Mouse (Mus musculus): ENCODE measurements around the gene Slc4a3. TPM values are rescaled to one million over a fixed set of nuclear protein-coding genes. Genes with fewer than 3 reads are reported as not detected.

The Slc4a3 gene
- polyA plus RNA-seq, 1 experiment from 2014 or later = 20.8 TPM

DNA sequence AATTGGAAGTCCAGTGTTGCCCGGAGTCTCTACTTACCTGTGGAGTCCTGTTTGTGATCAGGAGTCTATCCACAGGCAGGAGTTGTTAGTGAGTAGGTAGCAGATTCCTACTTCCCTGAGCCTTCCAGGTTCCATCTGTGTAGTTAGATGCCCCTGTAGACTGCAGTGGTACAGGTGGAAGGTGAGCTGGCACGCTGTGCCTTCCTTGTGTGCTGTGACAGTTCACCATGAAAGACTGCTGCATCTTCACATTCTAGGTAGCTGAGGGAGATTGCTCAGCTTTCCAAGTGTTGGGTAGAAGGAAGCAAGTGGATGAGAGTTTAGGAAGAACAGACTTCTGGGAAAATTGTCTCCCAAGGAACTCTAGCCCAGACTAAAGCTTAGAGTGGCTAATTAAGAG lies 18.0 kb downstream of the Slc4a3 start:
- Histone ChIP-seq H3K4me2 (ENCODE audit: low read length) (no peak overlapping the region), H3K4me1 (ENCODE audit: control insufficient read depth in 2 of 2, insufficient read depth in 2 of 2, low read length in 2 of 2) (peaks cover 16 to 37% of the 10 kb centered on the region in 2 experiments), H3K9ac (ENCODE audit: low read length) (no peak overlapping the region), H3K27me3 (ENCODE audit: control insufficient read depth, insufficient read depth, low read length) (peaks cover 3% of the 10 kb centered on the region), H3K27ac (replicated peaks in 1 of 2; ENCODE audit: control insufficient read depth in 1 of 2, insufficient read depth in 1 of 2, low read depth in 2 of 2, low read length in 2 of 2) (no peak overlapping the region), H3K36me3 (ENCODE audit: control insufficient read depth, insufficient read depth, low read length) (no peaks in the 10 kb centered on the region), H3K4me3 (ENCODE audit: control insufficient read depth in 1 of 2, insufficient read depth in 1 of 2, low read depth in 1 of 2, low read length in 2 of 2) (no peak overlapping the region), H3K9me3 (ENCODE audit: control insufficient read depth, low read length) (peaks cover 6% of the 10 kb centered on the region; the same call in 1 of the 2 replicates)
- no peak for ATAC-seq (ENCODE audit: insufficient number of reproducible peaks, insufficient read depth, low FRiP score, low read depth)
- 92% methylated on average over 2 of the region's 2 CpGs for WGBS

DNA sequence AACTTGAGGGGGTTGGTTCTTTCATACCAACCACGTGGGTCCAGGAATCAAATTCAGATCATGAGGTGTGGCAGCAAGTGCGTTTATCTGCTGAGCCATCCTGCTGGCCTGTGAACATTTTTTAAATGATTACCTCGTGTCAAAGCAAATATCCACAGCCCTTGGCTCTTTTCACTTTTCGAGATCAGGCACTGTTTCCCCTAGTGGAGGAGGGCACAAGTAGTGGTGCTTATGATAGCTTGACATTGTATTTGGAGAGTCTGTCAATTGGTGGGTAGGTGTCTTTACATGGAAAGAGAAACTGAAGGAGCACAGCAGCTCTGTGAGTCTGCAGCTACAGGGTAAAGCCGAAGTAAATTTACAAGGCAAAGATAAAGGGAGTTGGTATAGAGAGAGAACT lies 18.9 kb downstream of the Slc4a3 start:
- H3K27ac ChIP-seq (replicated peaks in 1 of 2; ENCODE audit: control insufficient read depth in 1 of 2, insufficient read depth in 1 of 2, low read depth in 2 of 2, low read length in 2 of 2) = peak overlapping the region in 1 of 2 experiments; percentile 27; a peak in 1 of 4 replicates
- WGBS = 47% methylated on average over 5 of the region's 5 CpGs
- ATAC-seq (ENCODE audit: insufficient number of reproducible peaks, insufficient read depth, low FRiP score, low read depth) = no peak

GRCm38 (mm10) chr1:75565616-75566015 lies 19.6 kb downstream of the Slc4a3 start:
- Histone ChIP-seq H3K9ac (ENCODE audit: low read length) (no peak overlapping the region), H3K36me3 (ENCODE audit: control insufficient read depth, insufficient read depth, low read length) (no peaks in the 10 kb centered on the region), H3K4me2 (ENCODE audit: low read length) (0 out of 2 replicates have a peak overlapping the region, but pooled peaks have one; percentile 8), H3K27ac (replicated peaks in 1 of 2; ENCODE audit: control insufficient read depth in 1 of 2, insufficient read depth in 1 of 2, low read depth in 2 of 2, low read length in 2 of 2) (peak overlapping the region; percentile 52 to 67; a peak in 3 of 4 replicates), H3K9me3 (ENCODE audit: control insufficient read depth, low read length) (peaks cover 6% of the 10 kb centered on the region; the same call in 1 of the 2 replicates), H3K27me3 (ENCODE audit: control insufficient read depth, insufficient read depth, low read length) (no peaks in the 10 kb centered on the region; the same call in none of the 2 replicates), H3K4me3 (ENCODE audit: control insufficient read depth in 1 of 2, insufficient read depth in 1 of 2, low read depth in 1 of 2, low read length in 2 of 2) (no peak overlapping the region), H3K4me1 (ENCODE audit: control insufficient read depth in 2 of 2, insufficient read depth in 2 of 2, low read length in 2 of 2) (peaks cover 17 to 31% of the 10 kb centered on the region in 2 experiments)
- ATAC-seq (ENCODE audit: insufficient number of reproducible peaks, insufficient read depth, low FRiP score, low read depth) = no peak
- whole genome bisulfite sequencing = 42% methylated on average over 9 of the region's 9 CpGs

More for the DNA sequence above, 18.9 kb downstream of the Slc4a3 start:
- Histone ChIP-seq H3K27me3 (ENCODE audit: control insufficient read depth, insufficient read depth, low read length) (peaks cover 3% of the 10 kb centered on the region), H3K9ac (ENCODE audit: low read length) (no peak overlapping the region), H3K9me3 (ENCODE audit: control insufficient read depth, low read length) (peaks cover 6% of the 10 kb centered on the region; the same call in 1 of the 2 replicates), H3K36me3 (ENCODE audit: control insufficient read depth, insufficient read depth, low read length) (no peaks in the 10 kb centered on the region), H3K4me2 (ENCODE audit: low read length) (no peak overlapping the region), H3K4me3 (ENCODE audit: control insufficient read depth in 1 of 2, insufficient read depth in 1 of 2, low read depth in 1 of 2, low read length in 2 of 2) (no peak overlapping the region), H3K4me1 (ENCODE audit: control insufficient read depth in 2 of 2, insufficient read depth in 2 of 2, low read length in 2 of 2) (peaks cover 13 to 32% of the 10 kb centered on the region in 2 experiments)

DNA sequence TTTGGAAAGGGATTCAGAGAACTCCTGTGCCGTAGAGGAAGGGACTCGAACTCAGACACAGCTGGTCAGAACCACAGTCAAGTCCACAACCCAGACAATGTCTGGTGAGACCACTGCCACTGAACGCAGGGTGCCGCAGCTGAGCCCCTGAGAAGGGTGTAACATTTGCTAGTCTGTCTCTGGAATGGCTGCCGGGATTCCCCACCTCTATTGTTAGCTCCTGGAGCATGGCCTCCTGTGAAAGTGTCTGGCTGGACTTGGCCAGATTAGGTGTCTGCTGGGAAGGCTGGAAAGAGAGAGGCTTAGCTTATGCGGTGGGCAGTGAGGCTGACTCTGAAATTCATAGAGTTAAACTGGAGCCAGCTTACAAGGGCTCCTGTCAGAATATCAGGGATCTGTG lies 24.3 kb downstream of the Slc4a3 start:
- Histone ChIP-seq H3K36me3 (ENCODE audit: control insufficient read depth, insufficient read depth, low read length) (no peaks in the 10 kb centered on the region), H3K9me3 (ENCODE audit: control insufficient read depth, low read length) (no peaks in the 10 kb centered on the region), H3K27ac (replicated peaks in 1 of 2; ENCODE audit: control insufficient read depth in 1 of 2, insufficient read depth in 1 of 2, low read depth in 2 of 2, low read length in 2 of 2) (peak overlapping the region; percentile 79 to 82), H3K4me2 (ENCODE audit: low read length) (no peak overlapping the region), H3K4me1 (ENCODE audit: control insufficient read depth in 2 of 2, insufficient read depth in 2 of 2, low read length in 2 of 2) (peaks cover 19 to 24% of the 10 kb centered on the region in 2 experiments), H3K4me3 (ENCODE audit: control insufficient read depth in 1 of 2, insufficient read depth in 1 of 2, low read depth in 1 of 2, low read length in 2 of 2) (no peak overlapping the region), H3K27me3 (ENCODE audit: control insufficient read depth, insufficient read depth, low read length) (no peaks in the 10 kb centered on the region), H3K9ac (ENCODE audit: low read length) (no peak overlapping the region)
- no peak for ATAC-seq (ENCODE audit: insufficient number of reproducible peaks, insufficient read depth, low FRiP score, low read depth)
- WGBS = 41% methylated on average over 6 of the region's 6 CpGs

DNA sequence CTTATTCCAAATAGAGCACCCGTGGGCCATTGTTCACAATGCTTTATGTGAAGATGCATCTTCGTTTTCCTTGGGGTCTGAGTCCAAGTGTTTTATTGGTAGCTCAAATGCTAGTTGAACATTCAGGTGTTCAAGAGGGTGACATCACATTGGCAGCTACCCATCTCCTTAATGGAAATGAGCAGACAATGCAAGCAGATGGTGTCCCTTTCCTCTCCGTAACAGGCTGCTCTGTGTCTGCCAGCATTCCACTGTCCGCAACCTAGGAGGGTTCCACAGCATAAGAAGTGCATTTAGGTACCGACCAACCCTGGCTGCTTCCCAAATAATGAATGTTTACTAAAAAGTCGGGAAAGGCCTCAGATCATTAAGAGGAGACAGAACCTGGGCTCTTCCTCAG lies 26.7 kb downstream of the Slc4a3 start:
- no peaks in the 10 kb centered on the region for H3K27me3 ChIP-seq (ENCODE audit: control insufficient read depth, insufficient read depth, low read length)
- H3K4me1 ChIP-seq (ENCODE audit: control insufficient read depth in 2 of 2, insufficient read depth in 2 of 2, low read length in 2 of 2) = peaks cover 14 to 16% of the 10 kb centered on the region in 2 experiments
- no peak overlapping the region for H3K4me2 ChIP-seq (ENCODE audit: low read length)
- no peaks in the 10 kb centered on the region for H3K36me3 ChIP-seq (ENCODE audit: control insufficient read depth, insufficient read depth, low read length)
- WGBS = 83% methylated on average over 6 of the region's 6 CpGs
- ATAC-seq (ENCODE audit: insufficient number of reproducible peaks, insufficient read depth, low FRiP score, low read depth) = no peak
- no peak overlapping the region for H3K27ac ChIP-seq (replicated peaks in 1 of 2; ENCODE audit: control insufficient read depth in 1 of 2, insufficient read depth in 1 of 2, low read depth in 2 of 2, low read length in 2 of 2)
- no peak overlapping the region for H3K4me3 ChIP-seq (ENCODE audit: control insufficient read depth in 1 of 2, insufficient read depth in 1 of 2, low read depth in 1 of 2, low read length in 2 of 2)
- H3K9me3 ChIP-seq (ENCODE audit: control insufficient read depth, low read length) = no peaks in the 10 kb centered on the region
- H3K9ac ChIP-seq (ENCODE audit: low read length) = no peak overlapping the region

DNA sequence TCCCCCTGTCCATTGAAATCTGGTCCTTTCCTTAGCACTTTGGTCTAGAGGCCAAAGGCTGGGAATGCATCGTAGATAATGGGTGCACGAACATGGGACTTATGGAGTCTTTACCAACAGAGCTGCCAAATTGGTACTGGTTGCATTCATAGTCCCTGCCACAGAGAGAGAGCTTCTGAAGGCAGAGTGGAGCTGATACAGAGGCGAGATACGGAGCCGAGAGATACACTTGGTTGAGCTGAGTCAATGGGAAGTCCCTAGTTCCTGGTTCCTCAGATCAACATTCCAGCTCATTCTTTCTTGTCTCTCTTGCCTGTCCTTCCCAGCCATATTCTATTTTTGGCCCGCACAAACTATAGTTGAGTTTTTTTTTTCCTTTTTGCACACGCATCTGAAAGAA lies 27.6 kb downstream of the Slc4a3 start:
- Histone ChIP-seq H3K4me2 (ENCODE audit: low read length) (no peak overlapping the region), H3K9ac (ENCODE audit: low read length) (no peak overlapping the region), H3K27me3 (ENCODE audit: control insufficient read depth, insufficient read depth, low read length) (no peaks in the 10 kb centered on the region), H3K4me1 (ENCODE audit: control insufficient read depth in 2 of 2, insufficient read depth in 2 of 2, low read length in 2 of 2) (peaks cover 14 to 16% of the 10 kb centered on the region in 2 experiments), H3K36me3 (ENCODE audit: control insufficient read depth, insufficient read depth, low read length) (no peaks in the 10 kb centered on the region), H3K9me3 (ENCODE audit: control insufficient read depth, low read length) (no peaks in the 10 kb centered on the region), H3K27ac (replicated peaks in 1 of 2; ENCODE audit: control insufficient read depth in 1 of 2, insufficient read depth in 1 of 2, low read depth in 2 of 2, low read length in 2 of 2) (no peak overlapping the region), H3K4me3 (ENCODE audit: control insufficient read depth in 1 of 2, insufficient read depth in 1 of 2, low read depth in 1 of 2, low read length in 2 of 2) (no peak overlapping the region)
- WGBS = 34% methylated on average over 7 of the region's 7 CpGs
- no peak for ATAC-seq (ENCODE audit: insufficient number of reproducible peaks, insufficient read depth, low FRiP score, low read depth)

DNA sequence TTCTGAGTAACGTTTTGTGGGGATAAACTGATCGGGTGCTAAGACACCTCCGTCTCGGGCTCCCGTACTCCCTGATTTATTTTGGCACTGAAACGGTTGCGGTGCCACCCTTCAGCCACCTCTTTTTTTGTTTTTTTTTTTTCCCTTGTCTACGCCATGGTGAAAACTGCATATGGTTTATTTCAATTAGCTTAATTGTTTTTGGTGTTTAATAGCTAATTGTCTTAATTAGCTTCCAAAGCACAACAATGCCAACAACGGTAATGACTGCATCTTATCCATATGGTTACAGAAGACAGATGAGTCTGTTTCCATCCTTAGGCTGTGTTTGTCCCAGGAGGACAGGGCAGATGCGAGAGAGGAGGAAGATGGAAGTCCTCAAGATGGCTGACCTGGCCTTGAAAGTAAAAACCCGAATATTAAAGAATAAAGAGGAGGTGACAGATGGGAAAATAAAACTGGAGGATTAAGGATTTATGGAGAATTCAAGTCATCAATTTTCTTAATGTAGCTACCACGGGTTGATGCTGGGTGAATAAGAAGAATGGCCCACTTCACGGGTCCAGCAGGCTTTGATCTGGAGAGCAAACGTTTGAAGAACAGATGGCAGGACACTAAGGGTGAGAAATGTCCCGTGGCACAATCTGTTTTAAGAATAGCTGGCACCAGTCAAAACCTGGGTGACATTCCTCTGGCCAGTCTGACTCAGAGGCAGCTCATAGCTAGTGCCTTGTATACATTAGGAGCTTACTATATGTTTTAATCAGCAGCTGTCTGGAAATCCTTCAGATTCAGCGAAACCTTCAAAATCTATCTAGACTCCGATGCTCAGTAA lies 28.6 kb downstream of the Slc4a3 start:
- no peak overlapping the region for H3K4me2 ChIP-seq (ENCODE audit: low read length)
- ATAC-seq (ENCODE audit: insufficient number of reproducible peaks, insufficient read depth, low FRiP score, low read depth) = no peak
- H3K9ac ChIP-seq (ENCODE audit: low read length) = no peak overlapping the region
- peaks cover 14 to 16% of the 10 kb centered on the region in 2 experiments for H3K4me1 ChIP-seq (ENCODE audit: control insufficient read depth in 2 of 2, insufficient read depth in 2 of 2, low read length in 2 of 2)
- WGBS = 77% methylated on average over 17 of the region's 17 CpGs
- no peaks in the 10 kb centered on the region for H3K36me3 ChIP-seq (ENCODE audit: control insufficient read depth, insufficient read depth, low read length)
- H3K27me3 ChIP-seq (ENCODE audit: control insufficient read depth, insufficient read depth, low read length) = no peaks in the 10 kb centered on the region
- H3K4me3 ChIP-seq (ENCODE audit: control insufficient read depth in 1 of 2, insufficient read depth in 1 of 2, low read depth in 1 of 2, low read length in 2 of 2) = no peak overlapping the region
- H3K9me3 ChIP-seq (ENCODE audit: control insufficient read depth, low read length) = no peaks in the 10 kb centered on the region
- no peak overlapping the region for H3K27ac ChIP-seq (replicated peaks in 1 of 2; ENCODE audit: control insufficient read depth in 1 of 2, insufficient read depth in 1 of 2, low read depth in 2 of 2, low read length in 2 of 2)
